ENCODE assay signal across 16 mouse cellular contexts in genomic region chr1:64061488-64061887, GRCm38 (mm10).
DNase-seq lines count a peak whose midpoint lies in the region; ATAC-seq and TF ChIP-seq lines count a peak whose summit lies in the region.
"Had no signal": no experiment of that assay in that cellular context is flagged by ENCODE, and none has a peak within 500 bp of the region (broad histone marks: within the 10 kb centered on the region; RNA-seq: fewer than 3 reads in every experiment).

No protein-coding gene starts in this region.

- H3K4me3 ChIP-seq in left cerebral cortex, adult 2 months, result no peak overlapping the region
- H3K4me3 ChIP-seq in forebrain, postnatal 0 days (ENCODE audit: low read depth, low read length), result no peak overlapping the region
- H3K4me3 ChIP-seq in midbrain, embryonic 12.5 days, result no peak overlapping the region

- H3K27ac ChIP-seq in left cerebral cortex, adult 2 months, result peak overlapping the region; percentile 74
- H3K27ac ChIP-seq in forebrain, postnatal 0 days (ENCODE audit: low read depth, low read length), result peak overlapping the region; percentile 57
- H3K27ac ChIP-seq in midbrain, embryonic 12.5 days (replicated peaks), result peak overlapping the region; percentile 92
- H3K27ac ChIP-seq: macrophage had no signal

- ATAC-seq in forebrain, postnatal 0 days, result no peak
- ATAC-seq in midbrain, embryonic 12.5 days (ENCODE audit: low FRiP score, low read depth), result no peak
- ATAC-seq: intestine, embryonic 16.5 days had no signal

- no peak for DNase-seq in left cerebral cortex, adult 2 months (ENCODE audit: extremely low spot score in 1 of 2, low spot score in 2 of 2)
- no peak for DNase-seq in left cerebral cortex, adult 18-20 months (ENCODE audit: low spot score in 2 of 2)
- DNase-seq in forebrain, postnatal 0 days, result no peak
- no peak for DNase-seq in adrenal gland, adult 8-10 months
- no peak for DNase-seq in yolk sac, embryonic 10.5 days (ENCODE audit: low spot score)
- no peak for DNase-seq in gastrocnemius, postnatal 25 days
- DNase-seq: cerebellum, adult 9-10 months; heart, postnatal 14 days; kidney, postnatal 10 days; layer of hippocampus, adult 9-11 months; liver; lung, embryonic 14.5 days had no signal

- intact Hi-C loops in left cerebral cortex, adult 2 months (cut with DNase I), result no loop called here

- H3K9ac ChIP-seq in forebrain, postnatal 0 days, result no peak overlapping the region
- no peak overlapping the region for H3K9ac ChIP-seq in midbrain, embryonic 12.5 days (replicated peaks)
- H3K9ac ChIP-seq: lung, embryonic 14.5 days had no signal

- no peak for TF ChIP-seq CTCF in left cerebral cortex, adult 2 months (IDR thresholded peaks at IDR 0.05)
- TF ChIP-seq CTCF in forebrain, postnatal 0 days (IDR thresholded peaks at IDR 0.05; ENCODE audit: low read depth), result no peak

- peaks cover 29% of the 10 kb centered on the region for H3K4me1 ChIP-seq in forebrain, postnatal 0 days (ENCODE audit: insufficient read depth)
- H3K4me1 ChIP-seq in midbrain, embryonic 12.5 days, result peaks cover 64% of the 10 kb centered on the region

- peaks cover 5% of the 10 kb centered on the region; the same call in 1 of the 2 replicates for H3K36me3 ChIP-seq in forebrain, postnatal 0 days (ENCODE audit: insufficient read depth)
- no peaks in the 10 kb centered on the region for H3K36me3 ChIP-seq in midbrain, embryonic 12.5 days
- H3K36me3 ChIP-seq: G1E had no signal

- H3K4me2 ChIP-seq in forebrain, postnatal 0 days (ENCODE audit: low read depth), result no peak overlapping the region
- H3K4me2 ChIP-seq in midbrain, embryonic 12.5 days (replicated peaks), result no peak overlapping the region
- H3K4me2 ChIP-seq: lung, embryonic 14.5 days had no signal

- WGBS in forebrain, postnatal 0 days, result 43% methylated on average over 10 of the region's 10 CpGs
- 47% methylated on average over 10 of the region's 10 CpGs for WGBS in midbrain, embryonic 12.5 days

- no peaks in the 10 kb centered on the region for H3K27me3 ChIP-seq in forebrain, postnatal 0 days (ENCODE audit: insufficient read depth, low read length)
- peaks cover 9% of the 10 kb centered on the region; the same call in 1 of the 2 replicates for H3K27me3 ChIP-seq in midbrain, embryonic 12.5 days

- no peaks in the 10 kb centered on the region for H3K9me3 ChIP-seq in forebrain, postnatal 0 days (ENCODE audit: low read length)
- H3K9me3 ChIP-seq in midbrain, embryonic 12.5 days, result no peaks in the 10 kb centered on the region
- H3K9me3 ChIP-seq: G1E had no signal
